Mouse (Mus musculus): Measurements from ENCODE around the gene Akap11.

- TF ChIP-seq TAL1 (IDR thresholded peaks at IDR 0.05; ENCODE audit: low read length) = no peak
- no peak for TF ChIP-seq GATA1 (IDR thresholded peaks at IDR 0.05; ENCODE audit: low read length)
These were observed 2.0 kb downstream of the Akap11 start for GRCm38 (mm10) chr14:78534651-78535050.

All from erythroblast, embryonic 14.5 days (primary cell).